Mouse (Mus musculus): ENCODE measurements around the gene Rcan2.

GRCm38 (mm10) chr17:43904896-43905295 lies 103.7 kb downstream of the Rcan2 start:
- no peak for TF ChIP-seq CTCF (IDR thresholded peaks at IDR 0.05; ENCODE audit: low read depth)
- TF ChIP-seq EP300 (IDR thresholded peaks at IDR 0.05; ENCODE audit: low read depth), result no peak
